Mouse (Mus musculus): Measurements from ENCODE around the gene Mical3.

- TF ChIP-seq USF1 (IDR thresholded peaks at IDR 0.05; ENCODE audit: low read depth) (no peak), CTCF (IDR thresholded peaks at IDR 0.05; ENCODE audit: control insufficient read depth, insufficient read depth, insufficient read length) (no peak), MAX (IDR thresholded peaks at IDR 0.05) (no peak), MYOG (IDR thresholded peaks at IDR 0.05; ENCODE audit: control insufficient read depth, extremely low read depth, insufficient read length) (no peak), MYOD1 (IDR thresholded peaks at IDR 0.05; ENCODE audit: control insufficient read depth, insufficient read length, low read depth) (no peak), CEBPB (IDR thresholded peaks at IDR 0.05; ENCODE audit: low read depth) (no peak), FOSL1 (IDR thresholded peaks at IDR 0.05; ENCODE audit: insufficient read depth, low read length, poor library complexity, severe bottlenecking) (no peak)
Observed at GRCm38 (mm10) chr6:121177118-121177708, 46.4 kb upstream of the Mical3 start.

Data from C2C12 (cell line).